Mouse (Mus musculus) heart, embryonic 12.5 days (tissue): ENCODE data around the gene Grm2. TPM values are rescaled to one million over a fixed set of nuclear protein-coding genes. Genes with fewer than 3 reads are reported as not detected.

Experiments
- ATAC-seq: fragments of 200-750 bp; cut with Nextera tagmentation; 2 replicates; pipeline ENCODE4 v1.8.0; 2017; ENCODE audit warnings: moderate TSS enrichment, moderate library complexity; ENCODE audit not compliant: insufficient number of reproducible peaks, low FRiP score
- H3K27ac ChIP-seq: fragments of 300-500 bp; sonication (generic); 2 replicates; pipeline ENCODE4 v1.5.1; 2016; ENCODE audit warnings: mild to moderate bottlenecking, moderate library complexity; ENCODE audit not compliant: poor library complexity, severe bottlenecking
- H3K27me3 ChIP-seq: fragments of 300-500 bp; sonication (generic); replicated peaks from 2 replicates; pipeline ENCODE4 v1.6.1; 2016; ENCODE audit warnings: mild to moderate bottlenecking, moderate library complexity
- H3K36me3 ChIP-seq: fragments of 300-500 bp; sonication (generic); 2 replicates; pipeline ENCODE4 v1.6.1; 2016; ENCODE audit warnings: mild to moderate bottlenecking, moderate library complexity
- H3K4me1 ChIP-seq: fragments of 300-500 bp; sonication (generic); replicated peaks from 2 replicates; pipeline ENCODE4 v1.6.1; 2016; ENCODE audit warnings: mild to moderate bottlenecking
- H3K4me2 ChIP-seq: fragments of 300-500 bp; sonication (generic); 2 replicates; pipeline ENCODE4 v1.6.1; 2016; ENCODE audit warnings: mild to moderate bottlenecking, moderate library complexity
- H3K4me3 ChIP-seq: fragments of 300-500 bp; sonication (generic); 2 replicates; pipeline ENCODE4 v1.5.1; 2016; ENCODE audit warnings: mild to moderate bottlenecking
- H3K9ac ChIP-seq: fragments of 300-500 bp; sonication (generic); 2 replicates; pipeline ENCODE4 v1.6.1; 2016; ENCODE audit warnings: mild to moderate bottlenecking, moderate library complexity
- H3K9me3 ChIP-seq: fragments of 300-500 bp; sonication (generic); replicated peaks from 2 replicates; pipeline ENCODE4 v1.6.1; 2016; ENCODE audit warnings: mild to moderate bottlenecking, moderate library complexity
- WGBS: fragments of 180-500 bp; shearing (Covaris S2); methylation state at CpG from one replicate; pipeline ENCODE4 v1.1.7; 2016; 5-methylcytosine and 5-hydroxymethylcytosine counted together
- polyA plus RNA-seq: library from polyadenylated mRNA; unstranded; fragments of >200 nt; fragmentation: Nextera tagmentation; extraction: Ambion mirVana; gene quantifications from 2 replicates; pipeline ENCODE4 v1.2.1, GENCODE M21; 2016

The Grm2 gene
- polyA plus RNA-seq, result not detected in 2 replicates

DNA sequence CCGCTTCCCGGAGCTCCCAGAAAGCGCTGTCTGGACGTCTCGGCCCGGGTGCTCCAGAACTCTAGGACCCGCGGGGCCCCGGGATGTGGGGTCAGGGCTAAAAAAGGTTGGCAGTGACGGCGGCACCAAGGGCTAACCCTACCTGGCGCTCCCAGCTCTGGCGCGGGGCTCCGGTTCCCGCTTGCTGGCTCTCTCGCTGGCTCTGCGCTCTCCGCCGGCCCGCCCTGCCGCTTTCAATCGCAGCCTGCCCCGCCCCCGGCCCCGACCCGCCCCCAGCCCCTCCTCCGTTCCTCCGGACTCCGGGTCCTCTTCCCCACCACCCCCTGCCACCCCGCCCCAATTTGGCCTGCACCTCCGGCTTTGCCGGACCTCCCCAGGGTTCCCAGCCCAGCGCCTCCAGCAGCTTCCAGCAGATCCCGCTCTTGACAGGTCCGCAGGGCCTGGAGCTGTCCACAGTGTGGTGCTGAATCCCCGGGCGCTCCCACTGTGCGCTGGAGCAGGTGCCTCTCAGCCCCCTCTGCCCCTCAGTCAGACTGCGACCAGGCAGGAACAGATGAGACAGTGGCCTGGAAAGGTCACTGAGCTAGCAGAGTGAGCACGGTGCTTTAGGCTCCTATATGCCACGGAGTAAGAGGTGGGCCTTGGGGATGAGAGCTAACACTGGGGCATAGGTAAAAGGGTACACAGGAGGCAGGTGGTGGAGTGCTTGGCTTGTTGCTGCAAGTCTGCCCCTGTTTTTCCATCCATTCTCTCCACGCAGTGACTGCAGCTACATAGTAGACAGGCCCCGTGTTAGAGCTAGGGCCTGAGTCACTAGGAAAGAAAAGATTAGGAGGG is at the start of gene Grm2:
TSS of gene Grm2 (minus strand) at position 199 of the 837 bp plus-strand sequence.
- Histone ChIP-seq H3K4me1 (peaks cover 13% of the 10 kb centered on the region), H3K9me3 (no peaks in the 10 kb centered on the region), H3K4me2 (peak within 1 kb of the TSS; percentile 76), H3K9ac (no peak within 1 kb of the TSS), H3K27me3 (peaks cover 46% of the 10 kb centered on the region), H3K36me3 (peaks cover 32% of the 10 kb centered on the region), H3K4me3 (peak within 1 kb of the TSS; percentile 41), H3K27ac (no peak within 1 kb of the TSS)
- peak; percentile 73; the same call in 1 of the 2 replicates for ATAC-seq
- 2% methylated on average over 34 of the region's 44 CpGs for WGBS

DNA sequence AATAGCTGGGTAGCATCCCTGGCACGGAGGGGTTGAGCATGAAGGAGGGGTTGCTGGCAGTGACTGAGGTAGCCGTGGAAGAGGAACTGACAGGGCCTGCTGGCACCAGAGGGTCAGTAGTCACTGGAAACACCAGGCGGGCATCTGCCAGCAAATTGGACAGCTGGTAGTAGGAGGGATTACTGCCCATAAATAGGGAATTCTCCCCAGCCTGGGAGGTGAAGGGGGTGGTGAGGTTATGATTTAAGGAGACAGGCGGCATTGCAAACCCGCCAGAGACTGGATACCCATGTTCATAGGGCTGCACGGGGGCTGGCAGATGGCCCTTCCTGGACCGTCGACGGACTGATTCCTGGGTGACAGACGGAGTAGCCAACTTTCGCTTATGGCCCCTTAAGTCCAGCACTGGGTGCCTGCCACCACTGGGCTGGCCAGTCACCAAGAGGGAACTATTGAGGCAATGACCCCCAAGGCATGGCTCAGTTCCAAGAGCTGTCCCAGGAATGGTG is 37.1 kb upstream of the Grm2 start:
- H3K27ac ChIP-seq, result no peak overlapping the region
- no peaks in the 10 kb centered on the region for H3K27me3 ChIP-seq
- no peaks in the 10 kb centered on the region for H3K9me3 ChIP-seq
- H3K4me1 ChIP-seq, result no peaks in the 10 kb centered on the region
- H3K9ac ChIP-seq, result no peak overlapping the region
- peaks cover 49% of the 10 kb centered on the region for H3K36me3 ChIP-seq
- no peak for ATAC-seq
- 90% methylated on average over 11 of the region's 11 CpGs for WGBS
- H3K4me3 ChIP-seq, result no peak overlapping the region
- H3K4me2 ChIP-seq, result no peak overlapping the region

DNA sequence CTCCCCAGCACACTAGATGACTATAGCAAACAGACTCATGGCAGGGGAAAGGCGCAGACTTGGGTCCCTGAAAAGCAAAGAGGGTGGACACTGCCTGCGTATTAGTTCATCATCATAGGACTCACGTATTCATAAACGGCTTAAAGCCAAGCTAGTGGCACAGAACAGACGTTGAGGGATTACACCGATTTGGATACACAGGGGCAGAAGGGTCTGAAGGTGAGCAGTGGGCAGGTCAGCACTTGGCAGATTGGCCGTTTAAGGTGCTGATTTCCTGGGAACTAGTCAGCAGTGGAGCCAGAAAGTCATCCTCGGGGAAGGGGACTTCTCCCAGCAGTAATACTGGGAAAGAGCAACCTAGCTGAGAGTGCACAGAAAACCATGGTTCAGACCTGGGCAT is 33.0 kb upstream of the Grm2 start:
- Histone ChIP-seq H3K27ac (no peak overlapping the region), H3K4me3 (no peak overlapping the region), H3K9me3 (no peaks in the 10 kb centered on the region), H3K4me2 (no peak overlapping the region), H3K27me3 (no peaks in the 10 kb centered on the region), H3K9ac (no peak overlapping the region), H3K4me1 (peaks cover 16% of the 10 kb centered on the region), H3K36me3 (peaks cover 23% of the 10 kb centered on the region)
- 84% methylated on average over 8 of the region's 8 CpGs for WGBS
- no peak for ATAC-seq

DNA sequence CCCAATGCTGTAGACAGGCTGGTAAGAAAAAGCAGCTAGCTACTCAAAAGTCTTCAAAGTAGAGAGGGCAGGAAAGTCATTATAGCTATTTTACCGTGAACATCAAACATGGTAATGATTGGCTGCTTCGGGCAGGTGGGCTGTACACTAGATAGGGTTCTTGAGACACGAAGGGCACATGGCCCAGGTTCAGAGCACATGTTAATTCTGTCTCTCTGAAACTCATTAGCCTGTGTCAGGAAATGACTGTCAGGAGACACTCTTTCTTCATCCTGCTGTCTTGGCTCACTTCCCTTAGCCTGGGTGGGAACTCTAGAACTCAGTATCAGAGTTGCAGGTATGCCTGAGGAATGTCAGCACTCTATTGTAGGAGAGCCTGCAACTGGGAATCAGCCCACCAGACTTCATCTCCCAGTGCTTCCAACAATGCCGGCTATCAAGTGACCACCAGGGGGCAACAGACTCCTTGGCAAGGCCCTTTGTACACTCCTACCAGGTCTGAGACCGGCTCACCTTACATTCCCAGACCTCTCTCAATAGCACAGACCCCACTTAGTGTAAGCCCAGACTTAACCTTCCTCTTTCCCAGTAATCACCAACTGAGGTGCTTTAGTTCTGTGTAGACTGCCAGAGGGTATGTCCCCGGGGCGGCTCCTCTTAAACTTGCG is 31.2 kb upstream of the Grm2 start:
- no peaks in the 10 kb centered on the region for H3K9me3 ChIP-seq
- peaks cover 16% of the 10 kb centered on the region for H3K4me1 ChIP-seq
- H3K27me3 ChIP-seq, result no peaks in the 10 kb centered on the region
- 0 out of 2 replicates have a peak overlapping the region, but pooled peaks have one; percentile 8 for H3K9ac ChIP-seq
- H3K36me3 ChIP-seq, result peaks cover 6% of the 10 kb centered on the region
- 0 out of 2 replicates have a peak overlapping the region, but pooled peaks have one; percentile 6 for H3K4me3 ChIP-seq
- peak overlapping the region; percentile 52 for H3K4me2 ChIP-seq
- ATAC-seq, result 0 out of 2 replicates have a peak, but pooled peaks have one; percentile 41
- no peak overlapping the region for H3K27ac ChIP-seq
- WGBS, result 35% methylated on average over 8 of the region's 8 CpGs

DNA sequence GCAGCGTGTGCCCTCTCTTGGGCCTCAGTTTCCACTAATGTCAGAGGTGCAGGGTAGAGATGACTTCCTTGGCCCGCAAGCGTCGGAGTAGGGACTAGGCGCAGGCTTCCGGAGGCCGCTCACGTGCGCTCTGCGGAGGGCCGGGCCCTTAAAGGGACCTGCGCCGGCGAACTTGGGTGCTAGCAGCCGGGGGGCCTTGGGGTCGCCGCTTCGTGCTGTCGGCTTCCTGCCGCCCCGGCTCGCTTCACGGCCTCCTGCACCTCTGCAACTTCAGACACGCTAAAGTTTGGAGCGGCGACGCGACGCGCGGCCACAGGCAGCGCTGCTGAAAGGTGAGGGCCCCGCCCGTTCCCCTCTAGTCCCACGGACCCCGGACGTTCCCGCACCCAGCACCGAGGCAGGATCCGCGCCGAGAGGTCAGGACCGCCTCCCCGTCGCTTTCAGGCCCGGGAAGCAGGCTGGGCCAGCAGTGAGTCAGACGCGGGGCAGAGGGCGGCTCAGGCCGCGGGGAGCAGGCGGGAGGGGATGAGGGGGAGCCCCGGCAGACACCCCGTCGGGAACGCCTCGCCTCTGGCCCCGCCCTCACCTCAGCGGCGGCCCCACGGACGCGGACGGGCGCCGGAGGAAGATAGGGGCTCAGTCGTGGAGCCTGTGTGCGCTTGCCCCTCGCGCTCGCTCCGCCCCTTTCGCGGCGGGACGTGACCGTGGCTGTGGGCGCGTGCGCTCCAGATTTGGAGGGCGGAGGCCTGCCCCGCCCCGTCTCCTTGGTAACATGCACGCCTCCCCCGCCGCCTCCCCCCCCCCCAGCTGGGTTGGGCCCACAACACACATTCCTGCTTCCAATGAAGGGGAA is 29.6 kb upstream of the Grm2 start, which contains the start of gene Tex264:
TSS of gene Tex264 (minus strand) at position 679 of the 853 bp plus-strand sequence.
- under 1% methylated on average over 78 of the region's 86 CpGs for WGBS
- H3K9me3 ChIP-seq, result no peaks in the 10 kb centered on the region
- H3K36me3 ChIP-seq, result peaks cover 17% of the 10 kb centered on the region
- peak within 1 kb of the TSS; percentile 88 for H3K9ac ChIP-seq
- H3K27ac ChIP-seq, result peak within 1 kb of the TSS; percentile 71
- peaks cover 16% of the 10 kb centered on the region for H3K4me1 ChIP-seq
- peak within 1 kb of the TSS; percentile 96 for H3K4me2 ChIP-seq
- H3K4me3 ChIP-seq, result peak within 1 kb of the TSS; percentile 87
- no peaks in the 10 kb centered on the region for H3K27me3 ChIP-seq
- ATAC-seq, result peak; percentile 94

DNA sequence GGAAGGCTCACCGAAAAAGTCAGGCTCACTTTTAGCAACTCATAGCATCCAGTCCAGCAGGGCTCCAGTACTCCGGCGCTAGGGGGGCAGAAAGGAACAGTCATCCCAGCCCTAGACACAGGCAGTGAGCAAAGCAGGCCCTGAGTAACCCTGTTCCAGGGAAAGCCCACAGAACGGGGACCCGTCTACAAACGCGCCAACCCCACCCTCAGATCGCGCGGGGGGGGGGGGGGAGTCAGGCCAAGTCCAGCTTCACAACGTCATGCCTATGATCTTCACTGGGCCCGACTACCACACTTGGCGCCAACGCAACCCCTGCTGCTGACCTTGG is 29.0 kb upstream of the Grm2 start:
- Histone ChIP-seq H3K4me3 (peak overlapping the region; percentile 87), H3K27ac (peak overlapping the region; percentile 71), H3K4me1 (peaks cover 16% of the 10 kb centered on the region), H3K9me3 (no peaks in the 10 kb centered on the region), H3K9ac (peak overlapping the region; percentile 88), H3K4me2 (peak overlapping the region; percentile 96), H3K36me3 (peaks cover 22% of the 10 kb centered on the region), H3K27me3 (no peaks in the 10 kb centered on the region)
- peak; percentile 4; the same call in 1 of the 2 replicates for ATAC-seq
- 4% methylated on average over 13 of the region's 14 CpGs for WGBS

DNA sequence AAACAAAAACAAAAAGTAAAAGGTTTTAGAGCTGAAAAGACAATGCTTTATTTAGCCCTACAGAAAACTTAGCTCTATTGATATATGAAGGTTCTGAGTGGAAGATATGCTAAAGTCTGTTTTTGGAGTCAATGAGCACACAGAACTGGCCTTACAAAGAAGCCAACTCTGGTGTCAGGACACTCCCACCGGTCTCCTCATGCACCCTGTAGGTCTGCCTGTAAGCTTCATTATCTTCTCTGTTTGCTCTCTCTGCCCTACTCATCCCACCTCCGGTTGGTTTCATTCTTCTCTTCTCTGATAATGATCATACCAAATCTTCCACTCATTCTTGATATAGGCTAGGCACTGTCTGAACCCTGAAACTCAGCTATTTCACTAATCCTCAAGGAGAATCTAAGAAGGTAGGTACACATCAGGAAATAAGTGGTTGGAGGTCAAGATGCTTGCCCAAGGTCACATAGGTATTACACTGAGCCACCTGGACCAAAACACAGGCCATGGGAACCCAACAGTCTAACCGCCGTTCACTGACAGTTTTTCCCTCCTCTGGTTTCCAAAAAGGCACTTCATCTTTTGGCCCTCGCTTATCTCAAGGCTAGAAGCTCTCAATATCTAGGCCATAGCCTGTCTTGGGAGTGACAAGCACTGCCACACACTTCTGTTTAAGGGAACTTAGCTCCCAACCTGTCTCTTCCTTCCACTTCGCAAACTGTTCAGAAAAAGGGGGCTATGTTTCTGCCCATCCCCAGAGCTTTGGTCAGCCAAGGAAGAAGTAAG is 28.4 kb upstream of the Grm2 start:
- 68% methylated on average over 6 of the region's 6 CpGs for WGBS
- no peaks in the 10 kb centered on the region for H3K9me3 ChIP-seq
- peak overlapping the region; percentile 87 for H3K4me3 ChIP-seq

GRCm38 (mm10) chr9:106681026-106681425 is 25.1 kb upstream of the Grm2 start:
- no peak overlapping the region for H3K4me3 ChIP-seq
- H3K9ac ChIP-seq, result no peak overlapping the region
- peaks cover 8% of the 10 kb centered on the region for H3K4me1 ChIP-seq
- ATAC-seq, result no peak
- no peaks in the 10 kb centered on the region for H3K9me3 ChIP-seq
- H3K27me3 ChIP-seq, result no peaks in the 10 kb centered on the region
- H3K27ac ChIP-seq, result no peak overlapping the region
- H3K4me2 ChIP-seq, result no peak overlapping the region
- peaks cover 47% of the 10 kb centered on the region for H3K36me3 ChIP-seq
- WGBS, result 87% methylated on average over 9 of the region's 9 CpGs

More for the DNA sequence above, 28.4 kb upstream of the Grm2 start:
- ATAC-seq, result no peak
- Histone ChIP-seq H3K27me3 (no peaks in the 10 kb centered on the region), H3K9ac (peak overlapping the region; percentile 88), H3K36me3 (peaks cover 26% of the 10 kb centered on the region), H3K27ac (no peak overlapping the region), H3K4me1 (peaks cover 16% of the 10 kb centered on the region), H3K4me2 (peak overlapping the region; percentile 96)

GRCm38 (mm10) chr9:106678242-106678641 is 22.4 kb upstream of the Grm2 start:
- no peak overlapping the region for H3K4me3 ChIP-seq
- WGBS, result 73% methylated on average over 4 of the region's 4 CpGs
- no peaks in the 10 kb centered on the region for H3K4me1 ChIP-seq
- peaks cover 51% of the 10 kb centered on the region for H3K36me3 ChIP-seq
- H3K4me2 ChIP-seq, result no peak overlapping the region
- no peak overlapping the region for H3K27ac ChIP-seq
- no peak for ATAC-seq
- no peaks in the 10 kb centered on the region for H3K27me3 ChIP-seq
- no peak overlapping the region for H3K9ac ChIP-seq
- no peaks in the 10 kb centered on the region for H3K9me3 ChIP-seq

DNA sequence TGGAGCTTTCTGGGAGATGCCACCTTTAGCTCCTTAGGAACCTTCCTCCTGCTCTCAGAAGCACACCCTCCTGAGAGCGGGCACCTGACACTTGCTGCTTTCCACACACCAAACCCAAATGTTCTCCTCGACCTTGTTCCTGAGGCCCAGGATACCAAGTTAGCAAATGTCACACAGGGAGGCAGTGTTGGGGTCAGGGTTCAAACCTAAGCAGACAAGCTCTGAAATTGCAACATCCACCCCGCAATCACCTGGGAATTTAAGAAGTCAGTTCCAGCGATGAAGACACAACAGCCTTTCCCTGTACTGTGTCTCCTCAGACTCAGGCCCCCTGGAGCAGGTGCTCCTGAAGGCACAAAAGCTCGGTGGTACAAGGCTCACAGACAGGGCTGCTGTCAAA is 21.8 kb upstream of the Grm2 start:
- Histone ChIP-seq H3K4me2 (no peak overlapping the region), H3K4me1 (no peaks in the 10 kb centered on the region), H3K9ac (no peak overlapping the region), H3K27me3 (no peaks in the 10 kb centered on the region), H3K27ac (no peak overlapping the region), H3K36me3 (peaks cover 55% of the 10 kb centered on the region), H3K9me3 (no peaks in the 10 kb centered on the region), H3K4me3 (no peak overlapping the region)
- no peak for ATAC-seq
- WGBS, result 82% methylated on average over 5 of the region's 5 CpGs
